Mouse (Mus musculus) G1E (cell line): ENCODE measurements around the gene Tmem175. TPM values are rescaled to one million over a fixed set of nuclear protein-coding genes. Genes with fewer than 3 reads are reported as not detected.

Experiments used
- ATAC-seq: 2 replicates; pipeline ENCODE4 v1.8.0; 2016; ENCODE audit warnings: mild to moderate bottlenecking; ENCODE audit not compliant: insufficient number of reproducible peaks, poor library complexity, low FRiP score, severe bottlenecking; ENCODE audit errors: extremely low read depth
- DNase-seq: peaks from one replicate; pipeline ENCODE4 v3.0.0; 2012; ENCODE audit warnings: low spot score
- H3K27me3 ChIP-seq: 2 replicates; pipeline ENCODE4 v1.6.1; 2012; ENCODE audit warnings: mild to moderate bottlenecking, low read length, inconsistent platforms; ENCODE audit not compliant: insufficient read depth
- H3K36me3 ChIP-seq: replicated peaks from 2 replicates; pipeline ENCODE3; 2012; ENCODE audit warnings: mild to moderate bottlenecking, inconsistent platforms
- H3K4me1 ChIP-seq: 2 replicates; pipeline ENCODE4 v1.6.1; 2012; ENCODE audit warnings: low read depth, low read length, inconsistent platforms, mixed read lengths; ENCODE audit not compliant: insufficient read depth
- H3K4me3 ChIP-seq: 2 replicates; pipeline ENCODE4 v1.5.1; 2012; ENCODE audit warnings: low read depth, mild to moderate bottlenecking, inconsistent platforms, low read length, moderate library complexity, mixed read lengths
- H3K9me3 ChIP-seq: replicated peaks from 2 replicates; pipeline ENCODE4 v1.6.1; 2012; ENCODE audit warnings: inconsistent platforms
- CTCF ChIP-seq: IDR thresholded peaks from 2 replicates; pipeline ENCODE4 v1.5.1; 2012; ENCODE audit warnings: low read depth, low read length, inconsistent platforms, mixed read lengths
- GATA1 ChIP-seq: IDR thresholded peaks from 2 replicates; pipeline ENCODE4 v1.6.1; 2012; ENCODE audit warnings: borderline replicate concordance, low read length, inconsistent platforms, mixed read lengths
- GATA2 ChIP-seq: IDR thresholded peaks from 2 replicates; pipeline ENCODE4 v1.6.1; 2012; ENCODE audit warnings: low read depth, low read length, inconsistent platforms, borderline replicate concordance
- POLR2AphosphoS5 ChIP-seq: IDR thresholded peaks from 2 replicates; pipeline ENCODE4 v1.6.1; 2012; ENCODE audit warnings: low read depth, low read length, inconsistent platforms; ENCODE audit not compliant: insufficient replicate concordance
- TAL1 ChIP-seq: conservative IDR thresholded peaks from 2 replicates; pipeline ENCODE4 v1.6.1; 2012; ENCODE audit warnings: low read depth, low read length, inconsistent platforms, mixed read lengths
- polyA plus RNA-seq: library from polyadenylated mRNA; stranded (reverse); fragments of >175 nt; gene quantifications from 2 replicates; pipeline ENCODE4 v1.2.3, GENCODE M21; 2012
- total RNA-seq, 2 experiments: library from RNA; stranded (forward) in 1 of 2; stranded (reverse) in 1 of 2; fragments of 200-1000 nt in 1 of 2; fragments of >200 nt in 1 of 2; fragmentation: Nextera tagmentation in 1 of 2; gene quantifications; 2 replicates each; pipeline ENCODE4 v1.2.3; 2014 to 2017

Gene Tmem175
- total and polyA plus RNA-seq, 3 experiments = 4.4 to 51.5 (median 22.9) TPM

GRCm38 (mm10) chr5:108645651-108646342 lies 16.2 kb downstream of the Tmem175 start:
- Histone ChIP-seq H3K4me3 (no peak overlapping the region), H3K27me3 (no peaks in the 10 kb centered on the region), H3K9me3 (no peaks in the 10 kb centered on the region), H3K4me1 (no peaks in the 10 kb centered on the region; the same call in 1 of the 2 replicates), H3K36me3 (peaks cover 97% of the 10 kb centered on the region)
- DNase-seq (no peak), ATAC-seq (no peak)
- TF ChIP-seq GATA1 = no peak
- 0 out of 2 replicates have a peak, but pooled peaks have one; percentile 20 for TF ChIP-seq GATA2

- ATAC-seq = no peak
- TF ChIP-seq CTCF (no peak), GATA1 (no peak), TAL1 (no peak), POLR2AphosphoS5 (no peak), GATA2 (no peak)
- Histone ChIP-seq H3K36me3 (peaks cover 98% of the 10 kb centered on the region), H3K4me1 (peaks cover under 1% of the 10 kb centered on the region; the same call in 1 of the 2 replicates), H3K4me3 (no peak overlapping the region), H3K27me3 (no peaks in the 10 kb centered on the region), H3K9me3 (no peaks in the 10 kb centered on the region)
- DNase-seq = no peak
Observed at GRCm38 (mm10) chr5:108646343-108646660, 16.7 kb downstream of the Tmem175 start.

- DNase-seq = no peak
- Histone ChIP-seq H3K4me3 (no peak overlapping the region), H3K27me3 (no peaks in the 10 kb centered on the region), H3K9me3 (no peaks in the 10 kb centered on the region), H3K36me3 (peaks cover 99% of the 10 kb centered on the region), H3K4me1 (peaks cover 4% of the 10 kb centered on the region)
- no peak for ATAC-seq
- TF ChIP-seq GATA2 (no peak), POLR2AphosphoS5 (no peak), CTCF (no peak), GATA1 (no peak), TAL1 (no peak)
Observed at GRCm38 (mm10) chr5:108647311-108647710, 17.7 kb downstream of the Tmem175 start.

GRCm38 (mm10) chr5:108647820-108648465 lies 18.4 kb downstream of the Tmem175 start:
- DNase-seq = no peak

GRCm38 (mm10) chr5:108648937-108649576 lies 19.5 kb downstream of the Tmem175 start:
- ATAC-seq (no peak), DNase-seq (no peak)
- TF ChIP-seq CTCF (no peak), POLR2AphosphoS5 (no peak), GATA2 (no peak), GATA1 (no peak), TAL1 (no peak)

More at GRCm38 (mm10) chr5:108647820-108648465, 18.4 kb downstream of the Tmem175 start:
- Histone ChIP-seq H3K4me1 (peaks cover 4% of the 10 kb centered on the region), H3K36me3 (peaks cover 99% of the 10 kb centered on the region), H3K4me3 (no peak overlapping the region), H3K27me3 (no peaks in the 10 kb centered on the region), H3K9me3 (no peaks in the 10 kb centered on the region)
- ATAC-seq = no peak
- TF ChIP-seq CTCF (no peak), POLR2AphosphoS5 (no peak), GATA2 (no peak), TAL1 (no peak), GATA1 (no peak)

GRCm38 (mm10) chr5:108650341-108650740 lies 20.8 kb downstream of the Tmem175 start:
- ATAC-seq (no peak), DNase-seq (no peak)
- peaks cover 15% of the 10 kb centered on the region for H3K4me1 ChIP-seq
- no peaks in the 10 kb centered on the region for H3K9me3 ChIP-seq
- no peaks in the 10 kb centered on the region for H3K27me3 ChIP-seq
- H3K36me3 ChIP-seq = peaks cover 100% of the 10 kb centered on the region
- no peak overlapping the region for H3K4me3 ChIP-seq
- TF ChIP-seq POLR2AphosphoS5 (no peak), TAL1 (no peak), GATA2 (no peak), GATA1 (no peak), CTCF (no peak)

More at GRCm38 (mm10) chr5:108648937-108649576, 19.5 kb downstream of the Tmem175 start:
- peaks cover 99% of the 10 kb centered on the region for H3K36me3 ChIP-seq
- no peaks in the 10 kb centered on the region for H3K9me3 ChIP-seq
- H3K27me3 ChIP-seq = no peaks in the 10 kb centered on the region
- no peak overlapping the region for H3K4me3 ChIP-seq
- peaks cover 6% of the 10 kb centered on the region for H3K4me1 ChIP-seq
